Mouse (Mus musculus) lung, adult 2 months (tissue): ENCODE data around the gene Dnajc17. TPM values are rescaled to one million over a fixed set of nuclear protein-coding genes. Genes with fewer than 3 reads are reported as not detected.
A peak's percentile ranks its signal among the peaks of the same experiment; 100 is the strongest.

Experiments used
- DNase-seq: peaks from one replicate; pipeline ENCODE4 v3.0.0; 2022
- H3K4me1 ChIP-seq: fragments of 200-500 bp; 2 replicates; pipeline ENCODE4 v1.6.1; 2011; ENCODE audit warnings: low read length; ENCODE audit not compliant: control insufficient read depth, insufficient read depth
- H3K4me3 ChIP-seq: fragments of 200-500 bp; replicated peaks from 2 replicates; pipeline ENCODE3; 2011; ENCODE audit warnings: low read depth, mild to moderate bottlenecking, control low read depth, low read length; ENCODE audit errors: extremely low read depth
- CTCF ChIP-seq: fragments of 200-500 bp; IDR thresholded peaks from 2 replicates; pipeline ENCODE4 v1.5.1; 2011; ENCODE audit warnings: mild to moderate bottlenecking, low read length, control low read depth; ENCODE audit not compliant: insufficient read depth
- POLR2A ChIP-seq: fragments of 200-500 bp; IDR thresholded peaks from 2 replicates; pipeline ENCODE4 v1.6.1; 2011; ENCODE audit warnings: low read depth, mild to moderate bottlenecking, control low read depth, low read length, borderline replicate concordance; ENCODE audit errors: extremely low read depth
- WGBS: fragments of 180-500 bp; shearing (Covaris S2); methylation state at CpG from one replicate; pipeline ENCODE4 v1.1.7; 2018; 5-methylcytosine and 5-hydroxymethylcytosine counted together
- polyA plus RNA-seq: library from polyadenylated mRNA; depleted of rRNA; stranded (reverse); fragments of >200 nt; gene quantifications from 2 replicates; pipeline ENCODE4 v1.2.3, GENCODE M21; 2012; rRNA removed

Gene Dnajc17
- polyA plus RNA-seq, 1 experiment, result 4.1 TPM

DNA sequence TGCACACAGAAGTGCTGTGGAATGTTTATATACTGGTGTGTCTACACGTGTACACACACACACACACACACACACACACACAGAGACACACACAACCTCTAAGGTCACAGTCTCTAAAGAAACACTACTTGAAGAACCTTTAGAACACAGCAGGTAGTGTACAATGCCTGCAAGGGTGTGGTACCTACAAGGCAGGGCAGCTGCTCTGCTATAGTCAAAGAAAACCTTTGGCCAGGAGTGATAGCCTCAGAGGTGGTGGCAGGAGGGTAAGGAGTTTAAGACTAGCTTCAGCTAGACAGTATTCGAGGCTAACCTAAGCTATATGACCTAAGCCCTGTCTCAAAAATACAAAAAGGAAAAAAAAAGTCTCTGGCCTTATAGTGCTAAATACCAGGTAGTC, 53.9 kb downstream of the Dnajc17 start:
- TF ChIP-seq CTCF (no peak), POLR2A (no peak)
- 68% methylated on average over 2 of the region's 2 CpGs for WGBS
- Histone ChIP-seq H3K4me3 (no peak overlapping the region), H3K4me1 (peaks cover 7% of the 10 kb centered on the region; the same call in 1 of the 2 replicates)
- no peak for DNase-seq

DNA sequence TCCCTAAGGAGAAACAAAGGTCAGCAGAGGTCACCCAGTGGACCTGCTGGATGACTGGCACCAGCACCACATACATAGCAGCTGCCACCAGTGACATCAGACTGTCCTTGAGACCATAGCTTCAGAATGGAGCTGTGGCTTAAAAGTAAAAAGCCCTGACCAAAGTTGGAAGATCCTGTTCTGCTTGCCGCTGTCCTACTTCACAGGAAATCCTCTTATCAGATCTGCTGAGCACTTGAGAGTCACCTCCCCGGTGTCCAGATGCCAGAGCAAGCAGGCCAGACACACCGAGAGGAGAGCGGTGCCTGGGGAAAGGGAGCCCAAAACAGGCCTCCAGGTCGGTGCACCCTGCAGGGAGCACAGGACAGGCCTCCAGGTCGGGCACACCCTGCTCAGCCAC, 56.3 kb downstream of the Dnajc17 start:
- TF ChIP-seq CTCF (no peak), POLR2A (no peak)
- WGBS, result 52% methylated on average over 6 of the region's 6 CpGs
- Histone ChIP-seq H3K4me1 (peaks cover 5% of the 10 kb centered on the region; the same call in 1 of the 2 replicates), H3K4me3 (no peak overlapping the region)
- no peak for DNase-seq

DNA sequence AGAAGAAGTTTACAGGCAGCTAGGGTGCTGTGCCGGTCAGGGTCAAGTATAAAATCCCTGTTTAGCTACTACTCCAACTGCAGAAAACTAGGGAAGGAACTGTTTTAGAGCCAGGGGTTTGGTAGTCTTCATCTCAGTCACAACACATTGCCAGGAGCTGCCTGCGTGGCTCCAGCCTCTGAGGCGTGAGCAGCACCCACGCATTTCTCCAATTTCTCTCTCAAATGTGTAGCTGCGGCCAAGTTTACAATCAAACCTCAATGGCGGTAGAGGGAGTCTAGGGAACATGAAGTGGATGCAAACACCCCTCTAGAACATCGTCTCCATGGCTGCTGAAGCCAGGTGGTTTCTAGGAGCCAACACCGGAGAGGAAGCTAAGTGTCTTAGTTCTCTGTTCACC, 60.8 kb downstream of the Dnajc17 start:
- no peak for DNase-seq
- WGBS, result 87% methylated on average over 8 of the region's 8 CpGs
- TF ChIP-seq POLR2A (no peak), CTCF (no peak)

GRCm38 (mm10) chr2:119147160-119147678, 61.4 kb downstream of the Dnajc17 start:
- TF ChIP-seq CTCF (no peak), POLR2A (no peak)
- no peaks in the 10 kb centered on the region for H3K4me1 ChIP-seq
- WGBS, result 81% methylated on average over 22 of the region's 22 CpGs
- no peak for DNase-seq
- H3K4me3 ChIP-seq, result no peak overlapping the region

More for the DNA sequence above, 60.8 kb downstream of the Dnajc17 start:
- Histone ChIP-seq H3K4me1 (no peaks in the 10 kb centered on the region), H3K4me3 (no peak overlapping the region)

DNA sequence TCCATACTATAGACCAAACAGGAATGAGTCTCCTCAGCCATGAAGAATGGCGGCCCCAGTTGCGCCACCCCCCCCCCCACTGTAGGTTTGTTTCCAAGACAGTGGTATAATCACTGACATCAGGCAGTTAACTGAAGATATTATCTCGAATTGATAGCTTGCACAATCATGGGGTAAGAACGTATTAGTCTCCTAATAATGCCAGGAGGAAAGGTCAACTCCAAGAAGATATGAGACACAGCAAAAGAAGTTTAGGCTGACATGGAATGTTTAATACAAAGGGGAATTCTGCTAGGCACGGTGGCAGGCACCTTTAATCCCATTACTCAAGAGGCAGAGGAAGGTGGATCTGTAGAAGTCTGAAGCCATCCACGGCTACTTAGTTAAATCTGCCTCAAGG, 62.2 kb downstream of the Dnajc17 start:
- 88% methylated on average over 6 of the region's 6 CpGs for WGBS
- no peak for DNase-seq
- TF ChIP-seq POLR2A (no peak), CTCF (no peak)
- H3K4me3 ChIP-seq, result no peak overlapping the region
- H3K4me1 ChIP-seq, result no peaks in the 10 kb centered on the region

- H3K4me1 ChIP-seq, result no peaks in the 10 kb centered on the region
- TF ChIP-seq POLR2A, result no peak
- 0 out of 2 replicates have a peak, but pooled peaks have one; percentile 32 for TF ChIP-seq CTCF
- WGBS, result 92% methylated on average over 2 of the region's 2 CpGs
- DNase-seq, result no peak
- H3K4me3 ChIP-seq, result no peak overlapping the region
These were observed 63.4 kb downstream of the Dnajc17 start for GRCm38 (mm10) chr2:119145199-119145598.

GRCm38 (mm10) chr2:119136346-119136898, 72.2 kb downstream of the Dnajc17 start:
- 73% methylated on average over 5 of the region's 5 CpGs for WGBS
- TF ChIP-seq POLR2A (no peak), CTCF (no peak)
- DNase-seq, result no peak
- no peaks in the 10 kb centered on the region for H3K4me1 ChIP-seq
- H3K4me3 ChIP-seq, result no peak overlapping the region

Other genes starting within 250 kb of the Dnajc17 start
- gene Ccdc32, start 179.4 kb downstream of the Dnajc17 start, polyA plus RNA-seq, result 5.8 and 7.5 TPM in 2 replicates
- gene Rpusd2, start 174.0 kb downstream of the Dnajc17 start, polyA plus RNA-seq, result 3.2 and 3.5 TPM in 2 replicates
- 0.03 and 0.12 TPM in 2 replicates for gene Knl1, start 161.7 kb downstream of the Dnajc17 start, polyA plus RNA-seq
- gene Rad51, start 96.0 kb downstream of the Dnajc17 start, polyA plus RNA-seq, result 0.76 and 1.4 TPM in 2 replicates
- 17.6 TPM in 2 replicates for gene Rmdn3, start 51.8 kb downstream of the Dnajc17 start, polyA plus RNA-seq
- 25.7 and 27.2 TPM in 2 replicates for gene Gchfr, start 41.0 kb downstream of the Dnajc17 start, polyA plus RNA-seq
- gene Gm14137, start 34.3 kb downstream of the Dnajc17 start, polyA plus RNA-seq, result 0.06 and 0.76 TPM in 2 replicates
- 29.8 and 36.1 TPM in 2 replicates for gene Zfyve19, start 178 bp downstream of the Dnajc17 start, polyA plus RNA-seq
- gene Ppp1r14d, start 21.1 kb upstream of the Dnajc17 start, polyA plus RNA-seq, result 1.1 and 1.9 TPM in 2 replicates
- gene Spint1, start 28.6 kb upstream of the Dnajc17 start, polyA plus RNA-seq, result 47.7 and 51.0 TPM in 2 replicates
- 1.6 and 3.0 TPM in 2 replicates for gene Rhov, start 62.5 kb upstream of the Dnajc17 start, polyA plus RNA-seq
- gene Vps18, start 79.9 kb upstream of the Dnajc17 start, polyA plus RNA-seq, result 24.1 and 25.9 TPM in 2 replicates
- gene Dll4, start 117.0 kb upstream of the Dnajc17 start, polyA plus RNA-seq, result 114 TPM in 2 replicates
- 9.2 and 10.7 TPM in 2 replicates for gene Chac1, start 142.4 kb upstream of the Dnajc17 start, polyA plus RNA-seq